Comparison of ENCODE assay signal across 9 mouse cellular contexts in genomic region chr5:138173217-138173616, GRCm38 (mm10). TPM values are rescaled to one million over a fixed set of nuclear protein-coding genes. Genes with fewer than 3 reads are reported as not detected.
A peak's percentile ranks its signal among the peaks of the same experiment; 100 is the strongest.
DNase-seq lines count a peak whose midpoint lies in the region; ATAC-seq and TF ChIP-seq lines count a peak whose summit lies in the region.
"Had no signal": no experiment of that assay in that cellular context is flagged by ENCODE, and none has a peak within 500 bp of the region (broad histone marks: within the 10 kb centered on the region; RNA-seq: fewer than 3 reads in every experiment).

No protein-coding gene starts in this region.

- WGBS in heart, embryonic 11.5 days (ENCODE audit: insufficient replicate concordance) = 85% methylated on average over 3 of the region's 3 CpGs
- WGBS in midbrain, embryonic 10.5 days = 88% methylated on average over 3 of the region's 3 CpGs
- 92% methylated on average over 3 of the region's 3 CpGs for WGBS in midbrain, embryonic 11.5 days

- peaks cover 19% of the 10 kb centered on the region for H3K79me2 ChIP-seq in myocyte (ENCODE audit: control insufficient read depth, insufficient read depth)

- no peak for DNase-seq in heart, adult 18-20 months
- no peak for DNase-seq in midbrain, embryonic 10.5 days (ENCODE audit: low spot score)
- no peak for DNase-seq in midbrain, embryonic 11.5 days (ENCODE audit: low spot score, missing footprints)
- DNase-seq in c-Kit-positive CD71-positive TER-119-positive erythroid progenitor cells, embryonic 14.5 days (ENCODE audit: low spot score) = no peak
- DNase-seq: kidney, postnatal 14 days had no signal

- H3K4me1 ChIP-seq in heart, embryonic 11.5 days (ENCODE audit: control insufficient read depth, insufficient read depth, low read length) = peaks cover 9% of the 10 kb centered on the region
- H3K4me1 ChIP-seq in midbrain, embryonic 10.5 days = peaks cover 32% of the 10 kb centered on the region
- H3K4me1 ChIP-seq in midbrain, embryonic 11.5 days (ENCODE audit: control insufficient read depth, insufficient read depth, low read length) = peaks cover 12% of the 10 kb centered on the region

- no peak overlapping the region for H3K9ac ChIP-seq in heart, embryonic 11.5 days (ENCODE audit: low read depth, low read length)
- H3K9ac ChIP-seq in midbrain, embryonic 11.5 days (ENCODE audit: low read length) = no peak overlapping the region

- TF ChIP-seq POLR2A in myocyte (IDR thresholded peaks at IDR 0.05; ENCODE audit: insufficient read length, low read depth) = no peak

- no peaks in the 10 kb centered on the region for H3K27me3 ChIP-seq in heart, embryonic 11.5 days (ENCODE audit: control insufficient read depth, insufficient read depth, low read length)
- no peaks in the 10 kb centered on the region for H3K27me3 ChIP-seq in midbrain, embryonic 10.5 days (ENCODE audit: low read depth, poor library complexity, severe bottlenecking)
- no peaks in the 10 kb centered on the region for H3K27me3 ChIP-seq in midbrain, embryonic 11.5 days (ENCODE audit: control insufficient read depth, insufficient read depth, low read length)
- H3K27me3 ChIP-seq in myocyte (ENCODE audit: control insufficient read depth, insufficient read depth, insufficient read length) = no peaks in the 10 kb centered on the region

- no peaks in the 10 kb centered on the region for H3K9me3 ChIP-seq in heart, embryonic 11.5 days (replicated peaks; ENCODE audit: control insufficient read depth, low read length)
- no peaks in the 10 kb centered on the region for H3K9me3 ChIP-seq in midbrain, embryonic 10.5 days (replicated peaks)
- no peaks in the 10 kb centered on the region for H3K9me3 ChIP-seq in midbrain, embryonic 11.5 days (ENCODE audit: control insufficient read depth, low read length)

- no peak overlapping the region for H3K27ac ChIP-seq in heart, embryonic 11.5 days (ENCODE audit: low read depth, low read length)
- no peak overlapping the region for H3K27ac ChIP-seq in midbrain, embryonic 10.5 days (replicated peaks)
- H3K27ac ChIP-seq in midbrain, embryonic 11.5 days (ENCODE audit: low read depth, low read length) = no peak overlapping the region

- H3K36me3 ChIP-seq in heart, embryonic 11.5 days (ENCODE audit: control insufficient read depth, insufficient read depth, low read length) = peaks cover 35% of the 10 kb centered on the region
- H3K36me3 ChIP-seq in midbrain, embryonic 10.5 days = peaks cover 74% of the 10 kb centered on the region
- H3K36me3 ChIP-seq in midbrain, embryonic 11.5 days (ENCODE audit: control insufficient read depth, insufficient read depth, low read length) = peaks cover 13% of the 10 kb centered on the region
- H3K36me3 ChIP-seq in myocyte (ENCODE audit: control insufficient read depth, insufficient read depth) = peaks cover 14% of the 10 kb centered on the region

- peak overlapping the region; percentile 93 for H3K4me2 ChIP-seq in heart, embryonic 11.5 days
- no peak overlapping the region for H3K4me2 ChIP-seq in midbrain, embryonic 11.5 days
- H3K4me2 ChIP-seq in myocyte (ENCODE audit: low read depth) = peak overlapping the region; percentile 67

- no peak for ATAC-seq in heart, embryonic 11.5 days (replicated peaks; ENCODE audit: insufficient number of reproducible peaks, low FRiP score, low TSS enrichment)
- ATAC-seq in midbrain, embryonic 11.5 days (ENCODE audit: low FRiP score) = no peak
- peak; percentile 13 for ATAC-seq in granulocyte monocyte progenitor cell, adult 5-6 weeks (replicated peaks; ENCODE audit: poor library complexity, severe bottlenecking)
- no peak for ATAC-seq in CD4-positive, CD25-positive, alpha-beta regulatory T cell, adult 4 months

- no peak overlapping the region for H3ac ChIP-seq in myocyte (ENCODE audit: control insufficient read depth, insufficient read length)

- H3K4me3 ChIP-seq in heart, embryonic 11.5 days (ENCODE audit: low read depth, low read length) = no peak overlapping the region
- H3K4me3 ChIP-seq in midbrain, embryonic 10.5 days = peak overlapping the region; percentile 77
- H3K4me3 ChIP-seq in midbrain, embryonic 11.5 days (ENCODE audit: low read depth, low read length) = no peak overlapping the region
- peak overlapping the region; percentile 92 for H3K4me3 ChIP-seq in myocyte

TF ChIP-seq in myocyte, 11 proteins besides CTCF, POLR2A, EP300 and RAD21:
- TF ChIP-seq TCF12 (IDR thresholded peaks at IDR 0.05; ENCODE audit: insufficient read depth, poor library complexity, severe bottlenecking) (peak; percentile 14), USF1 (IDR thresholded peaks at IDR 0.05; ENCODE audit: low read depth) (no peak), MYOG (IDR thresholded peaks at IDR 0.05; ENCODE audit: control insufficient read depth in 1 of 3, insufficient read depth in 1 of 3, insufficient read length in 2 of 3, low read depth in 2 of 3) (peak in 2 of 3 experiments; percentile 15 to 23), MYOD1 (IDR thresholded peaks at IDR 0.05; ENCODE audit: control insufficient read depth in 1 of 3, insufficient read length in 2 of 3, low read depth in 2 of 3) (peak in 1 of 3 experiments; percentile 35), SRF (IDR thresholded peaks at IDR 0.05; ENCODE audit: control insufficient read depth, insufficient read length, low read depth) (no peak)
TF ChIP-seq in myocyte: peak in this region for 3.

RNA-seq across cellular contexts. Expression of gene Mcm7, which starts 1.0 kb away (rescaled TPM):
- polyA plus RNA-seq in heart, embryonic 11.5 days (2014; fragmentation: Nextera tagmentation; extraction: Ambion mirVana) = 139 and 143 TPM in 2 replicates
- 10 to 100 TPM in 1 of 2 experiments, 1 to 10 TPM in 1; 9.3 to 11.6 TPM for total RNA-seq in heart, adult 18-20 months (2021)
- polyA plus RNA-seq in midbrain, embryonic 10.5 days (2016; fragmentation: Nextera tagmentation; extraction: Ambion mirVana) = 376 and 423 TPM in 2 replicates
- 303 and 320 TPM in 2 replicates for polyA plus RNA-seq in midbrain, embryonic 11.5 days (2014; fragmentation: Nextera tagmentation; extraction: Ambion mirVana)
- total RNA-seq in granulocyte monocyte progenitor cell, adult 5-6 weeks (2014; fragmentation: Nextera tagmentation) = 291 and 311 TPM in 2 replicates
- total RNA-seq in granulocyte monocyte progenitor cell, adult 5-6 weeks (2017) = 490 and 580 TPM in 2 replicates
- polyA plus RNA-seq in myocyte (2012; fragmentation: generic; extraction: Trizol) = 55.4 TPM
- 10 to 100 TPM; 47.6 to 74.5 TPM for polyA plus RNA-seq in CD4-positive, CD25-positive, alpha-beta regulatory T cell, adult 4 months (2017; shearing (Covaris generic))

RNA-seq across cellular contexts. Expression of gene Ap4m1, which starts 1.4 kb away (rescaled TPM):
- polyA plus RNA-seq in heart, embryonic 11.5 days (2014; fragmentation: Nextera tagmentation; extraction: Ambion mirVana) = 10.2 TPM in 2 replicates
- 1 to 10 TPM; 6.4 to 7.9 TPM for total RNA-seq in heart, adult 18-20 months (2021)
- polyA plus RNA-seq in midbrain, embryonic 10.5 days (2016; fragmentation: Nextera tagmentation; extraction: Ambion mirVana) = 27.8 and 28.5 TPM in 2 replicates
- polyA plus RNA-seq in midbrain, embryonic 11.5 days (2014; fragmentation: Nextera tagmentation; extraction: Ambion mirVana) = 15.2 and 17.3 TPM in 2 replicates
- 33.9 and 43.1 TPM in 2 replicates for total RNA-seq in granulocyte monocyte progenitor cell, adult 5-6 weeks (2014; fragmentation: Nextera tagmentation)
- 34.8 and 41.5 TPM in 2 replicates for total RNA-seq in granulocyte monocyte progenitor cell, adult 5-6 weeks (2017)
- polyA plus RNA-seq in myocyte (2012; fragmentation: generic; extraction: Trizol) = 10.4 TPM
- polyA plus RNA-seq in CD4-positive, CD25-positive, alpha-beta regulatory T cell, adult 4 months (2017; shearing (Covaris generic)) = 1 to 10 TPM; 5.3 to 6.1 TPM

RNA-seq across cellular contexts. Expression of gene Cops6, which starts 12.3 kb away (rescaled TPM):
- polyA plus RNA-seq in heart, embryonic 11.5 days (2014; fragmentation: Nextera tagmentation; extraction: Ambion mirVana) = 253 and 277 TPM in 2 replicates
- total RNA-seq in heart, adult 18-20 months (2021) = 100 to 1,000 TPM; 123 to 129 TPM
- polyA plus RNA-seq in midbrain, embryonic 10.5 days (2016; fragmentation: Nextera tagmentation; extraction: Ambion mirVana) = 369 and 387 TPM in 2 replicates
- polyA plus RNA-seq in midbrain, embryonic 11.5 days (2014; fragmentation: Nextera tagmentation; extraction: Ambion mirVana) = 262 and 293 TPM in 2 replicates
- total RNA-seq in granulocyte monocyte progenitor cell, adult 5-6 weeks (2014; fragmentation: Nextera tagmentation) = 94.6 and 117 TPM in 2 replicates
- 39.6 and 41.6 TPM in 2 replicates for total RNA-seq in granulocyte monocyte progenitor cell, adult 5-6 weeks (2017)
- polyA plus RNA-seq in myocyte (2012; fragmentation: generic; extraction: Trizol) = 186 TPM
- polyA plus RNA-seq in CD4-positive, CD25-positive, alpha-beta regulatory T cell, adult 4 months (2017; shearing (Covaris generic)) = 100 to 1,000 TPM; 184 to 231 TPM

RNA-seq across cellular contexts. Expression of gene Taf6, which starts 14.0 kb away (rescaled TPM):
- polyA plus RNA-seq in heart, embryonic 11.5 days (2014; fragmentation: Nextera tagmentation; extraction: Ambion mirVana) = 82.8 and 85.2 TPM in 2 replicates
- 10 to 100 TPM; 29.6 to 34.7 TPM for total RNA-seq in heart, adult 18-20 months (2021)
- polyA plus RNA-seq in midbrain, embryonic 10.5 days (2016; fragmentation: Nextera tagmentation; extraction: Ambion mirVana) = 138 and 146 TPM in 2 replicates
- 123 and 133 TPM in 2 replicates for polyA plus RNA-seq in midbrain, embryonic 11.5 days (2014; fragmentation: Nextera tagmentation; extraction: Ambion mirVana)
- total RNA-seq in granulocyte monocyte progenitor cell, adult 5-6 weeks (2014; fragmentation: Nextera tagmentation) = 30.1 and 46.9 TPM in 2 replicates
- total RNA-seq in granulocyte monocyte progenitor cell, adult 5-6 weeks (2017) = 46.2 and 49.0 TPM in 2 replicates
- 47.1 TPM for polyA plus RNA-seq in myocyte (2012; fragmentation: generic; extraction: Trizol)
- 10 to 100 TPM; 60.5 to 73.4 TPM for polyA plus RNA-seq in CD4-positive, CD25-positive, alpha-beta regulatory T cell, adult 4 months (2017; shearing (Covaris generic))

RNA-seq across cellular contexts. Expression of gene Cnpy4, which starts 14.1 kb away (rescaled TPM):
- polyA plus RNA-seq in heart, embryonic 11.5 days (2014; fragmentation: Nextera tagmentation; extraction: Ambion mirVana) = 31.7 and 33.7 TPM in 2 replicates
- 1 to 10 TPM; 6.3 to 6.9 TPM for total RNA-seq in heart, adult 18-20 months (2021)
- polyA plus RNA-seq in midbrain, embryonic 10.5 days (2016; fragmentation: Nextera tagmentation; extraction: Ambion mirVana) = 54.4 and 58.2 TPM in 2 replicates
- 51.8 and 53.3 TPM in 2 replicates for polyA plus RNA-seq in midbrain, embryonic 11.5 days (2014; fragmentation: Nextera tagmentation; extraction: Ambion mirVana)
- 26.5 and 36.2 TPM in 2 replicates for total RNA-seq in granulocyte monocyte progenitor cell, adult 5-6 weeks (2014; fragmentation: Nextera tagmentation)
- 50.9 and 52.5 TPM in 2 replicates for total RNA-seq in granulocyte monocyte progenitor cell, adult 5-6 weeks (2017)
- 11.5 TPM for polyA plus RNA-seq in myocyte (2012; fragmentation: generic; extraction: Trizol)
- polyA plus RNA-seq in CD4-positive, CD25-positive, alpha-beta regulatory T cell, adult 4 months (2017; shearing (Covaris generic)) = 10 to 100 TPM; 42.2 to 61.8 TPM

Comparison
In these comparisons a context has a peak if more than half of its experiments do, and no peak if none do; other contexts are left out.
1. H3K4me3 ChIP-seq: peak in midbrain, embryonic 10.5 days (single experiment) and myocyte (single experiment); none in heart, embryonic 11.5 days (single experiment) and midbrain, embryonic 11.5 days (single experiment).